Mouse (Mus musculus): ENCODE data around the gene Klk10. TPM values are rescaled to one million over a fixed set of nuclear protein-coding genes. Genes with fewer than 3 reads are reported as not detected.
A peak's percentile ranks its signal among the peaks of the same experiment; 100 is the strongest.

The Klk10 gene
- total RNA-seq (2021): under 1 TPM; 0.51 to 0.64 TPM
- long read RNA-seq, experiment 1: 0 reads
- long read RNA-seq, experiment 2, partial matches to known transcripts: 0 of 1 reads
- long read RNA-seq, experiment 2, other reads (novel, unspliced or antisense): 0 of 1 reads

DNA sequence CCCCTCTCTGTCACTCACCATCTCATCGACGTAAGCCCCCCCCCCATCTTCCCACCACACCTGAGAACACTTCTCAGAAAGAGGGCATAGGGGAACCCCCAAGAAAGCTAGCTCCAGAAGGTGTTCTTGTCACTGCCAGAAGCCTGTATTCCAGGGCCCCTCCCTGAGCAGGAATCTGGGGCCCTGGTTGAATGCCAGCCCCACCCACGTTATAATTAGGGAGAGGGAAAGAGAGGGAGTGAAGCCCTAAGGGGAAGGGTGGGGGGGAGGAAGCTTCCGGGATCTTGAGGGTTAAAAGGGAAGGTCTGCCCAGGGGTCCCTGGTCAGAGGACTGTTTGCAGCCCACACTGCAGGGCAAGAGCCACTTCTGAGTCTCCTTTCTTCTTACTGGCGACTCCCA is at the start of gene Klk10:
Gene Klk10 (plus strand): TSS at position 290 of the 400 bp plus-strand sequence.
- DNase-seq (ENCODE audit: low spot score in 2 of 2): no peak

DNA sequence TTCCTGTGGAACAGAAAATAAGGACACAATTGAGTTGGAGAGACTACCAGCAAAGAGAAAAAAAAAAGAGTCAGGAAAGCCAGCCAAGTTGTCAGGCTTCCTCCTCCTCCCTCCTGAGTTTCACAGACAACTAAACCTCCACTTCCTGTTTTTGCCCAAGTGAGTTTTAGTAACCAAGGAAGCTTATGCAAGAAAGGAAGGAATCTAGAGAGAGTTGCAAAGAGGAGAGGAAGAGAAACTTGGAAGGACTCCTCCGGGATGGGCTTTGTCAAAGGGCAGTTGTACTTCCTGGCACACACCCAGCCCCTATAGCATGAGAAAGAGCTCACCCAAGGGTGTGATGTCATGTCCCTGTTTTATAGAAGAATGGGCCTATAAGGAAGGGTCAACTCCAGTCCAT is 33.0 kb upstream of the Klk10 start:
- no peak for DNase-seq (ENCODE audit: low spot score in 2 of 2)

DNA sequence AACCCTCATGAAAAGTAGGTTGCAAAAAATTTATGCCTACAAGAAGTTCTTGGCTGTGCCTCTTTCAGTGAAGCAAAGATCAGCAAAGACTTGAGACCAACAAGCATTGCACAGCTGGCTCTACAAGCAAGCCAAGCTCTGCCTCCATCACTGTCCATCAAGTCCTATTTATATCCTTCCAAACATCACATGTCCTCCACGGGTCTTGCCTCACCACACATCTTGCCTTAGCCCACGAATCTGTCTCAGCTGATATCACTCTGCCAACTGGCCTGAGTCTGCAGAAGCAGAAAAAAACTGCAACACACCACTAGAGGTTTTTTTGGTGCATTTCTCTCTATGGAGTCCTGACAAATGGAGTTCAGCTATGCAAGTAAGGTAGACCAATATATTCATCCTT is 28.0 kb upstream of the Klk10 start:
- DNase-seq (ENCODE audit: low spot score in 2 of 2): no peak

DNA sequence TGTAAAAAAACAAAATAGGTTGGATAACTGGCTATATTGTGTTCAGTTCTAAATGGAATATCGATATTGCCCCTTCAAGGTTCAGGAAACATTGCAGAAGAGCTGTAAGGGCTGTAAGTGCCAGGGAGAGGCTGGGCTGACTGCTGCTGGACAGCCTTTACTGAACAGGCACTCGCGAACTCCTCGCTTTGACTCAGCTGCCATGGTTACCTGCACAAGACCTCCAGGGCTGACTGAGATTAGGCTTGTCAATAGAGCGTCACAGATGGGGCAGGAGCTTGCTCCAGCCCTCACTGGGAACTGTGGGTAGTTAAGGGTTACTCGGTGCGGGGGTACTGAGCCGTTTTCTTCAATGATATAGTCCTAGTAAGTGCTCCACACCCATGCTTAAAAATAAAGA is 14.4 kb upstream of the Klk10 start:
- DNase-seq (ENCODE audit: low spot score in 2 of 2): no peak

DNA sequence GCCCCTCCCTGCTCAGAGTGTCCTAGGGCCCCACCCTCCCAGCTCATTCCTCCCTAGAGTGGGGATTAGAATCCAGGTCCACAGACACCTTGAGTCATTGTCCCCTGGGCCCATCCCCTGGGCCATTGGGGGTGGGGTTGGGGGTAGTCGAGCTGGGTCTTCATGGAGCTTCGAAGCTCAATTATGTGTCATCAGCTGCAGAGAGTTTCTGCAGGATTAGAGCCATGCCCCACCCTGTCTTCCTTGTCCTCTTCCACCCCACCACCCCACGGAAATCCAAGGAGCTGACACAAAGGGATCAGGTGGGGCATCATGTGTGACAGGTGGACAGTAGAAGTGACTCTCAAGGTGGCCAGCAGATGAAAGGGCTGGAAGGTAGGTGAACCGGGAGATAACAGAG is 12.2 kb upstream of the Klk10 start, which contains the start of gene Klk12:
Gene Klk12 (plus strand): TSS at position 301 of the 400 bp plus-strand sequence.
- no peak for DNase-seq (ENCODE audit: low spot score in 2 of 2)

DNA sequence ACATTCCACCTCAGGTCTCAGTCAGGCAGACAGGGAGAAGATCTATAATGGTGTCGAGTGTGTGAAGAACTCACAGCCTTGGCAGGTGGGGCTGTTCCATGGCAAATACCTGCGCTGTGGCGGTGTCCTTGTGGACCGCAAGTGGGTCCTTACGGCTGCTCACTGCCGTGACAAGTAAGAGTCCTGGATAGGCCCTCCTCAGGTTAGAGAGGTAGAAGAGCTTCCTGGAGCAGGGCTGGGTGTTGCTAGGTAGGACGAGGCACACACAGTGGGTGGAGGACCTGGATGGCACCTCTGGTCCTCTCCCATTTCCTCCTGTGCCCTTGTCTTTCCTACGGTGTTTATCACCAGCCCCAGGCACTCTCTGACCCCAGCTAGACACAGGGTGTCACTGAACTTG is 11.2 kb upstream of the Klk10 start:
- DNase-seq (ENCODE audit: low spot score in 2 of 2): no peak

DNA sequence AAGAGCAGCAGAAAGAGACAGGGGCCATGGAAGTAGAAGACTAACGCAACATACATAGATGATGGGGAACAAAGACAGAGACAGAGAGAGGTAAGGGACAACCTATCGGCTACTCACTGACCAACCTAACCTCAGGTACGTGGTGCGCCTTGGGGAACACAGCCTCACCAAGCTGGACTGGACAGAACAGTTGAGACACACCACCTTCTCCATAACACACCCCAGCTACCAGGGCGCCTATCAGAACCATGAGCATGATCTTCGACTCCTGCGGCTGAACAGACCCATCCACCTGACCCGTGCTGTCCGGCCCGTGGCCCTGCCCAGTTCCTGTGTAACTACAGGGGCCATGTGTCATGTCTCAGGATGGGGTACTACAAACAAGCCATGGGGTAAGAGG is 10.1 kb upstream of the Klk10 start:
- no peak for DNase-seq (ENCODE audit: low spot score in 2 of 2)

DNA sequence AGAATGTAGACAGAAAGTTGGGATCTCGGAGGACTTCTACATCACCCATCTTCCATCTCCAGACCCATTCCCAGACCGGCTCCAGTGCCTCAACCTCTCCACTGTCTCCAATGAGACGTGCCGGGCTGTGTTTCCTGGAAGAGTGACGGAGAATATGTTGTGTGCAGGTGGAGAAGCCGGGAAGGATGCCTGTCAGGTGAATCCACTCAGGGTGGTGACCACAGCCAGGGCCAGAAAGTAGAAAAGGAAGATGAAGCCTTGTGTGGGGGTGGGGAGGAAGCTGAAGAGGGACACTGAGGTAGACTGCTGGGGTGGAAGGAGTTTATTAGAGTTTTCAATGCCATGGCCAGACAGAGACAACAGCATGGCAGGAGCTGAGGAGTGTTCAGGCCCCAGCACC is 8.9 kb upstream of the Klk10 start:
- no peak for DNase-seq (ENCODE audit: low spot score in 2 of 2)

DNA sequence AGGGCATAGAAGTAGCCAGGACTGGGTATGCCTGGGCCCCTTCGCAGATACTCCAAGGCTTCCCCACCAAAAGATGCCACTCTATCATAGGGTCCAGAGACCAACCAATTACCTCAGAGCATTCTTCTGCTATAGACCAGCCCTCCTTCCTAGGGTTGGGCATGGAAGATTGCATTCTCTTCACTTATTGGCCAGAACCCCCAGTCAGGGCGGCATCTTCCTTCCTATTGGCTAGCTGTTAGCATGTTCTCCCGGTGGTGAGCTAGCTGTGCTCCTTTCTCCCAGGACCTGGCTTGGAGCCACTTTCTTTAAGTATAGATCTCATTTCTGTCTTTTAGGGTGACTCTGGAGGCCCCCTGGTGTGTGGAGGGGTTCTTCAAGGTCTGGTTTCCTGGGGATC is 7.9 kb upstream of the Klk10 start:
- DNase-seq (ENCODE audit: low spot score in 2 of 2): no peak

DNA sequence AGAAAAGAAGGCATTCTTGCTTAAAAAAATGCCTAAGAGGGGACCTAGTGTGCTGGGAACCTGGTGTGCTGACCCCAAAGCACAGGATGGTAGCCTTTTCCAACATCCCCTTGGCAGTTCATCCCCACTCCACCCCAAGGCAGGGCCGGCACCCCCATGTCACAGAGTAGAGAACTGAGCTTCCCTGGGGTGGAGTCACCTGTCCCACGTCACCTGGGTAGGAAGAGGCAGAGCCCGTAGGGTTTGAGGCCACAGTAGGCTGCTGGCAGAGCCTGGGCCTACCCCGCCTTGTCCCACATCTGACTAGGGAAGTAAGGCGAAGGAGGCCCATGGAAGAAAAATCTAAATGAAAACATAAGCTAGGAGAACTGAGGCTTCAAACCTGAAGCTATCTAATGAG is 6.5 kb upstream of the Klk10 start, which contains the start of gene Klk11:
Gene Klk11 (plus strand): TSS at position 241 of the 400 bp plus-strand sequence.
- DNase-seq (ENCODE audit: low spot score in 2 of 2): no peak

DNA sequence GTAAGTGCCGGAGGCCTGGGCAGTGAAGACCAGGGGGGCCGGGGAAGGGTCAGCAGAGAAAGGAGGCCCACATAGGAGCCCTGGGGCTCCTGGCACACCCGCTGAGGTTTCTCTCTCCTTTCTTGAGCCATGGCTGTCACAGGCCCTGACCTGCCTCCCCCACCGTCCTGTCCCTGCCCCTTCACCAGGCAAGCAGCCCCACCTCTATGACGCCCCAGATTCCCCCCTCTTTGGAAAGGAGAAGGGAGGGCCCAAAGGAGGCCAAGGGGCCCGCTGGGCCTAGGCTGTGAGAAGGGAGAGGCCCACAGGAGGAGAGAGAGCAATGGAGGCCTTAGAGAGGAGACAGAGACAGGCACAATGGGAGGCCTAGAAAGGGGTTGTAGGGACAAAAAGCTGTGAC is 6.0 kb upstream of the Klk10 start:
- no peak for DNase-seq (ENCODE audit: low spot score in 2 of 2)

DNA sequence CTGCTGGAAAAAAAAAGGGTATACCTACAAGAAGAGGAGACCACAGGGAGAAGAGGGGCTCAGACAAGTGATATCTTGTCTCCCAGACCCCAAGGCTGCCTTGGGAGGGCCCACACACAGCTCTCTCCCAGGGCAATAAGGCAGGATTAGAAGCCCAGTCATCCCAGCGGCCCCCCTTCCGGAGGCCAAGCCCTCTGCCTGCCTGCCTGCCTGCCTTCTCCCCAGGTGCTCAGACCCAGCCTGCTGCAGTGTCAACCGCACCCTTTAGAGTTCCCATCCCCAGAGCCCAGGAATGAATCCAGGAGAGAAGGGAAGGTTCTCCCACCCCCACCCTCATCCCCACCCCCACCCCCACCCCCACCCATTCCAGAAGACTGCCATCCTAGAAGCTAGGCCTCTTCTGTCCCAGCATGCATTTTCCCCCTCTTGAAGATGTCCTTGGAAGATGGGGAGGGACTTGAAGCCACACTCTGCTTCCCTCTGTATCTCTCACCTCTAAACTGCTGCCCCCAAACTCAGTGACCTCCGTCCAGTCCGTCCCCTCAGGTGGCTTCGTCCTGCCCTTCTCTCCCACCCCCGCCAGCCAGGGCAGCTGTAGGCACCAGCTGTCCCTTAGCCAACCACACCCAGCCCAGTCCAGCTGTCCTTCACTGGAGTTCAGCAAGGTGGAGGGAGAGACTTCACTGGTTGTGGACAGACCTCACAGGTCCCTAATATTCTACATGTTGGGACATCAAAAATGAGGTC is 5.4 kb upstream of the Klk10 start:
- DNase-seq (ENCODE audit: low spot score in 2 of 2): no peak

DNA sequence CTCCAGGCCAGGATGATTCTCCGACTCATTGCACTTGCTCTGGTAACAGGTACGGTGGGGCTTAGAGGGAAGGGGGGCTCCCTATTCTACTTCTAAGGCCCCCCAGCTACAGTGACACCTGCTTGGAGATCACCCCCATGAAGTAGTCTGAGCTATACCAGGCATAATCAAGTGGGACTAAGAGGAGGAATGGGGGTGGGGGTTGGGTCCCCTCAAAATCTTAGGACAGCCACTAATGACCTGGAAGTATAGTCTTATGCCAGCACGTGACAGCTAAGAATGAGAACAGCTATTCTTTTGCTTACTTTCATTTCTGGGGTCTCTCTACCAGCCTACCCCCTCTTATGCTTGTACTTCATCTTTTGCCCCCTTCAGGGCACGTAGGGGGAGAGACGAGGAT is 4.3 kb upstream of the Klk10 start:
- DNase-seq (ENCODE audit: low spot score in 2 of 2): no peak

DNA sequence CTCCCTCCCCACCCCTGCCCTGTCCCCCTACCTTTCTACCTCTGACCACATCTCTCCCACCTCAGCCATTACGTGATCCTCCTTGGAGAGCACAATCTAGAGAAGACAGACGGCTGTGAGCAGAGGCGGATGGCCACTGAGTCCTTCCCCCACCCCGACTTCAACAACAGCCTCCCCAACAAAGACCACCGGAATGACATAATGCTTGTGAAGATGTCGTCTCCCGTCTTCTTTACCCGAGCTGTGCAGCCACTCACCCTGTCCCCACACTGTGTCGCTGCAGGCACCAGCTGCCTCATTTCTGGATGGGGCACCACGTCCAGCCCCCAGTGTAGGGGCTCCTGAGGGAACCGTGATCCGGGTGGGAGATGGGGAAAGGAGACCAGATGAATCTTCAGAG is 3.4 kb upstream of the Klk10 start:
- DNase-seq (ENCODE audit: low spot score in 2 of 2): no peak

DNA sequence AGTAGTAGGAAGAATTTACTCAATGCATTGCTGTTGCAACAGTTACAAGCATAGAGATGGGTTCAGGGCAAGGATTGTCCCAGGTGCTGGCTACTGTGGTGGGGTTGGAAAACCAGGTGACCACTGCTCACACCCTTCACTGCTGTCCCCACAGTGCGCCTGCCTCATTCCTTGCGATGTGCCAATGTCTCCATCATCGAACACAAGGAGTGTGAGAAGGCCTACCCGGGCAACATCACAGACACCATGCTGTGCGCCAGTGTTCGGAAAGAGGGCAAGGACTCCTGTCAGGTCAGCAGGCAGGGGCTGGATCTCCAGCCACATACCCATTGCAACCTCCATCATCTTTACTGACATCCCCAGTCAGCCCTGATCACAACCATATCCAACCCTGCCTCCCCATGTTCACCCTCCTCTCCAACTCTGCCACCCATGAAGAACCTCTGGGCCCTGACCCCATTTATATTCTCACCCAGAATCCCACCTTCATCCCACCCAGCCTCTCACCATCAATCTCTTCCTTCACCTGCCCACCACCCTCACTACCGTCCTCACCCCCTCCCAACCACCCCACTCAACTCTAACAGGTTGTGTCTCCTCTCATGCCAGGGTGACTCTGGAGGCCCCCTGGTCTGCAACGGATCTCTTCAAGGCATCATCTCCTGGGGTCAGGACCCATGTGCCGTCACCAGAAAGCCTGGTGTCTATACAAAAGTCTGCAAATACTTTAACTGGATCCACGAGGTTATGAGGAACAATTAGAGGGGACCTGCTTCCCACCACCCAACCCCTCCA is 2.5 kb upstream of the Klk10 start:
- DNase-seq (ENCODE audit: low spot score in 2 of 2): no peak

DNA sequence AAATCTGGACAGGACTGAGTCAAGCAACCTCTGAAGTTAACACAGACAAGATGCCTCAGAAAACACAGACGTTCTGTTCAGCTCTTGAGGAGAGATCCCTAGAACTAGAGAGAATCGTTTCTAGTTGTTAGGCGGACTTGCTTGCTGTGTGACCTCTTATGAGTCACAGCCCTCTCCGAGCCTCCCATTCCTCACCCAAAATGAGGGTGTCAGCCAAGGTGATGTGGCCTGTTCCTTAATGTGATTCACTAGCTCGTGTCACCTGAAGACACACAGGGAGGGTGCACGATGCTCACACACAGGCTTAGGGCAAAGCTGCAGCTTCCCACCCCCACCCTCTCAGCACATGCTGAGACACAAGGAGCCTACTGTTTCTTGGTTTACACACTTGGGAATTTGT is 594 bp upstream of the Klk10 start:
- no peak for DNase-seq (ENCODE audit: low spot score in 2 of 2)

DNA sequence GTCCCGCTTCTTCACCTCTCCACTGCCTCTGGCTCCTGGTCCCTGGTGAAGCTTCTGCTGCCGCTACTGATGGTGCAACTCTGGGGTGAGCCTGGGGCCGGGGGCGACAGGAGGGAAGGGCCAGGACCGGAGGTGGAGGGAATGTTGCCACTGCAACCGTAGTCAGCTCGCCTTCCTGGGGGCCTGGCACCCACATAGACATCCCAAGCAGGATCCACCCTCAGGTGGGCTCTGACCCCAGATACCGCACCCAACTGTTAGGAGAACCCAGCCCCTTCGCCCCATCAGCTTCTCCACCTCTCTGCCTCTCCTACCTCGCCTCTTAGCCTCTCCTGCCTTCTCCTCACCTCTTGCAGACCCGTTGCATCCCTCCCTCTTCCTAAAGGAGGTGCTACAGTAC is 706 bp downstream of the Klk10 start:
- no peak for DNase-seq (ENCODE audit: low spot score in 2 of 2)

DNA sequence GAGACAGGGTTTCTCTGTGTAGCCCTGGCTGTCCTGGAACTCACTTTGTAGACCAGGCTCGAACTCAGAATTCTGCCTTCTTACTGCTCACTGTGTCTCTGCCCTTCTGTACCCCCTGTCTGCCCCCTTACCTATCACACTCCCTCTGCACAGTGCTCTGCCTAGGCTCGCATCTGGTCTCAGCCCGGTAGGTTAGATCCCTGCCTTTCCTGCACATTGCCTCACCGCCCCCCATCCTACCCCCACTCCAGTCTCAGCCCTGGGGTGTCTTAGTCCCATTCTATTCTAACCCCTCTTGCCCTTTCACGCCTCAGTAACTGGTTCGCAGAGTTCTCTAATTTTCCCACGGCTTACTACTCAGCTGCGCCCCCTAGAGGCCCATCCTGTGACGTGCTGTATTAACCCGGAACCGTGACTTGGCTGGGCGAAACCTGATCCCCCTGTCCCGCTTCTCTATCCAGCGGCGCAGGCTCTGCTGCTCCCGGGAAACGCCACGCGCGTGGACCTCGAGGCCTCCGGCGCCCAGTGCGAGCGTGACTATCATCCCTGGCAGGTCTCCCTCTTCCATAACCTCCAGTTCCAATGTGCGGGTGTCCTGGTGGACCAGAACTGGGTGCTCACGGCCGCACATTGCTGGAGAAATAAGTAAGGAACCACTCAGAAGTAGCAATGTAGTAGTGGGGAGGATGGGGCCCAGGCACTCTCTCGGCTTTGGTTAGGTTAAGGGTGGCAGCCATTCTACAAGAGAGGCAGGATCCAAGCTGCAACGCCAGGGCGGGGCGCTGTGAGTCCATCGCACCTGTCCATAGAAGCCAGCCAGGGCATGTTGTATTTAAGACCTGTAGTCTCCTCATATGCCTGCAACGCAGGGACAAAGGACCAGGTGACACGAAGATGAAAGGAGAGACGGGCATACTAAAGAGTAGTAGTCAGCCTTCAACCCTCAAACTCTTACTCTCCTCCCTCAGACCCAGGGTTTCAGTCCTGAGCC is 1.7 kb downstream of the Klk10 start:
- DNase-seq (ENCODE audit: low spot score in 2 of 2): peak; percentile 56 to 66

DNA sequence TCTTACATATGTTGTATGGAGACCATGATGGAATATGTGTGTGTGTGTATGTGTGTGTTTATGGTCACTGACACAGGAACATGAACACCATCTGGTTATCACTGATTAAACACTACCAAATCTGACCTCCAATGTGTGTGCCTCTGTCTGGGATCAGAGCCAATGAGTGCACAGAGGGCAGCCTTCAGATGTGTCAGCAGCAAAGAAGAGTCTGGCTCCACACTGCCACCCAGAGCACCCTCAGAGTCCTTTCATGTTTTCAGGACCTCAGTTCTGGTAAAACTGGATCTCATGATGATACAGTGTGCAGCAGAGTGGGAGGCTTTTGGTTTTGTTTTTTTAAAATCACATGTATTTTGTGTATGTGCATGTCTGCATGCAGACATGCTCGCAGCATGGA is 4.5 kb downstream of the Klk10 start:
- no peak for DNase-seq (ENCODE audit: low spot score in 2 of 2)

DNA sequence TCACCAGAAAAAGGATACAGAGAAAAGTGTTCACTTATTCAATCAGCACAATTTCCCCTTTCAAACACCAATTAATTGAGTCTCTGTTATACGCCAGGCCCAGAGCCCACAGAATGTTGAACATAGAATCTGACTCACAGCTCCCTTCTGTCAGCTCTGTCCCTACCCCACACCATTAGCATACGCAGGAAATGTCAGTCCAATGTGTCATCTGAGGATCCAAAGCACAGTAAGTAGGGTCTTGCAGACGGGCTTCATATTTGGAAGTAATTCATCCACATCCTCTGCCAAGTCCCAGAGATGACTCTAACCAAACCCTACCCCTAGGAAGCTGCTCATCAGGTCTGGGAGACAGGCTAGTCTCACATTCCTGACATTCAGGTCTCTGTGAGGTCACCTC is 7.3 kb downstream of the Klk10 start:
- DNase-seq (ENCODE audit: low spot score in 2 of 2): no peak

DNA sequence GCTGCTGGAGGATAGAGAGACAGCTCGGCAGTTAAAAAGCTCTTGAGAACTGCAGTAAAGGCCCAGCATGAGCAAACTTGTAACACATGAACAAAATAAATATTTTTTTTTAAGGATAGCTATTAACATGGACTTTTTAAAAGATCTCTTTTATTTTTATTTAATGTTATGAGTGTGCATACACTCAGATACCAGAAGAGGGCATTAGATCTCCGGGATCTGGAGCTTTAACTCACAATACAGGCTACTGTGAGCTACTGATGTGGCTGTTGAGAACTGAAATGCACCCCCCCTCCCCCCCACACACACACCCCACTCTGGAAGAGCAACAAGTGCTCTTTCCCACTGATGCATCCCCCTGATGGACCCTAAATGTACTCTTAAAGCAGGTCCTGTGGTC is 8.5 kb downstream of the Klk10 start:
- no peak for DNase-seq (ENCODE audit: low spot score in 2 of 2)
